Mouse (Mus musculus) adrenal gland, postnatal 36 days (tissue): ENCODE results near the gene Szrd1. TPM values are rescaled to one million over a fixed set of nuclear protein-coding genes. Genes with fewer than 3 reads are reported as not detected.

Source experiments
- DNase-seq, 2 experiments: peaks; one replicate each; pipeline ENCODE4 v3.0.0; 2021; ENCODE audit warnings: mixed read lengths in 1 of 2
- total RNA-seq, 2 experiments: library from RNA; stranded (reverse); gene quantifications; 2 replicates each; pipeline ENCODE4 v1.2.3; 2021

The Szrd1 gene
- total RNA-seq, 2 experiments from 2014 or later, result 110 to 123 TPM

GRCm38 (mm10) chr4:141114521-141114981 is 25.0 kb downstream of the Szrd1 start:
- DNase-seq, result peak in 1 of 2 experiments; percentile 41

DNA sequence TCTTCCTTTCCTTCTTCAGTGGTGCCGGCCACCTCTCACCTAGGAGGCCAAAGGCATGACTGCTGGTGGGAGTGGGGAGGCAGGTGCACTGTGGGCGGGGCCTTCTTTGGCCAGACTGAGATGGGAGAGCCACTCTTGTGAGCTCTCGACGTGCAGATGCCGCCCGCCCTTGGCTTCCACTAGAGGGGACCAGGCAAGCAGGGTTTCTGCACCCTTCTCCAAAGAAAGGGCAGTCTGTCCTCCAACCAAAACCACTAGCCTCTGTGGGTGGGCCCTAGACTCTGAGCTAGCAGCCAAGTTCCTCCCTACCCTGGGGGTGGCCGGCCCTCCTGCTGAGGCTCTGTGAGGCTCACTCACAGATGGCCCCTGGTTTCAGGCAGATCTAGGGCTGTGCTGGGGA is 25.7 kb downstream of the Szrd1 start:
- DNase-seq, result peak in 1 of 2 experiments; percentile 21

GRCm38 (mm10) chr4:141108196-141108732 is 31.3 kb downstream of the Szrd1 start:
- DNase-seq, result no peak

DNA sequence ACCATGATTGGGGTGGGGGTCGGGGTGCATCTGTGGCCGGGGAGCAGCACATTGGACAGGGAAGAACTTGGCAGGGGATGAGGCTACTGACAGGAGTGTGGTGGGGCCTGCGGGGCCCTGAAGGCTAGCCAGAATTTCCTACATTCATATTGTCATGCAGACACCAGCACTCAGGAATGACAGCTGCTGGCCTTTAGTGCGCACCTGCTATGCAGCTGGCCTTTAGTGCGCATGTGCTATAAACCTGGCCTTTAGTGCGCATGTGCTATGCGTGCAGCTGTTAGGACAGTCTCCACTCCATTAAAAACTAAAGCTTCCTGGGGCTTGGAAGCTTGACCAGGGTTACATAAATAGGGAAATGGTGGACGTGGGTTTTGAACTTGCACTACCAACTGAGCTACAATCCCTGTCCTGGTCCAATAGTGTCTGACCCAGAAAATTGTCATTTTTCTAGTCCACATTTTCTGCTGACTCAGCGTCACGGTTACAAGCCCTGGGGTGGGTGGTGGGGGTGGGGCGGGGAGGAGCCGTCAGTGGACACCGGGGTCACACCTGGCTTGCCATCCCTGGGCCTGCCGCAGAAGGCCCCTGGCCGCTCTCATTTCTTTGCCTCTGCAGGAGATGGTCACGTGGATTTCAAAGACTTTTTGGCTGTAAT is 32.9 kb downstream of the Szrd1 start:
- no peak for DNase-seq

- DNase-seq, result peak in 1 of 2 experiments; percentile 40
Observed at GRCm38 (mm10) chr4:141101855-141102254, 37.7 kb downstream of the Szrd1 start.

- no peak for DNase-seq
Observed at GRCm38 (mm10) chr4:141101291-141101690, 38.3 kb downstream of the Szrd1 start.

- no peak for DNase-seq
Observed at GRCm38 (mm10) chr4:141099956-141100355, 39.6 kb downstream of the Szrd1 start.

DNA sequence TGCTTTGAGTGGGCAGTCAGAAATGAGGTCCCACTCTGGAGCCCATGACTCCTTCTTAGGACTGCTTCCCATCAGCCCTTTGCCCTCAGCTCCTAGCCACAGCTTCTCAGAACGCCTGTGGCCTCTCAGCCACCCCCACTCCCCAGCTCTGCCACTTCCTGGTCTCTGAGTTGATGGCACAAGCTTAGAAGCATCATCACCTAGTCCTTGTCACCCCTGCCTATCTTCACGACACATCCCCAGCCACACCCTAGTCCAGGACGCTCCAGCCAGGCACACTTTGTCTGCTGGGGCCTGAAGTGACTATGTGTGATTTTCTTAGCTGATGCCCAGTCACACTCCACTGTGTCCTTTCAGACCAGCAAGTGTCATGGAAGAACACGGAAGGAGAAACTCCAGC is 40.6 kb downstream of the Szrd1 start:
- no peak for DNase-seq

GRCm38 (mm10) chr4:141096710-141097109 is 42.9 kb downstream of the Szrd1 start:
- DNase-seq, result no peak

GRCm38 (mm10) chr4:141095016-141095415 is 44.6 kb downstream of the Szrd1 start:
- DNase-seq, result peak; percentile 48 to 73

- no peak for DNase-seq
Observed at GRCm38 (mm10) chr4:141088714-141089113, 50.9 kb downstream of the Szrd1 start.

GRCm38 (mm10) chr4:141088033-141088432 is 51.5 kb downstream of the Szrd1 start, which contains the start of gene Spata21:
Spata21 (plus strand) TSS chr4:141088333.
- DNase-seq, result no peak

DNA sequence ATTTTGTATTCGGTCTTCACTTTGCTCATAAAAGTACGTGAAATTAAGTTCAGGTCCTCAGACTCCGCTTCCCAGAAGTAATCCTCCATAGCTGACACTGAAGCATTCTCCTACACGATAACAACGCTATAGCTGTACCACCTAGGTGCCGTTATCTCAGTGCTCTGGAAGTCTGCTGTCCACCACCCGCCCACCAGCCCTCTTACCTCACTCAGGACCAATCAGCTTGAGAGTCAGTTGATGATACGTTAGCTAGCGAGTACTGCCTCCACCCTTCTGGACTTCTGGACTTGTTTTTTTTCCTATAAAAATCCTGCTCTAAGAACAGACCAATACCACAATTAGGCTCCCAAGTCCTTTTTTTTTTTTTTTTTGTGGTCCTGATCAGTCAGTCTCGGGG is 52.7 kb downstream of the Szrd1 start:
- no peak for DNase-seq

DNA sequence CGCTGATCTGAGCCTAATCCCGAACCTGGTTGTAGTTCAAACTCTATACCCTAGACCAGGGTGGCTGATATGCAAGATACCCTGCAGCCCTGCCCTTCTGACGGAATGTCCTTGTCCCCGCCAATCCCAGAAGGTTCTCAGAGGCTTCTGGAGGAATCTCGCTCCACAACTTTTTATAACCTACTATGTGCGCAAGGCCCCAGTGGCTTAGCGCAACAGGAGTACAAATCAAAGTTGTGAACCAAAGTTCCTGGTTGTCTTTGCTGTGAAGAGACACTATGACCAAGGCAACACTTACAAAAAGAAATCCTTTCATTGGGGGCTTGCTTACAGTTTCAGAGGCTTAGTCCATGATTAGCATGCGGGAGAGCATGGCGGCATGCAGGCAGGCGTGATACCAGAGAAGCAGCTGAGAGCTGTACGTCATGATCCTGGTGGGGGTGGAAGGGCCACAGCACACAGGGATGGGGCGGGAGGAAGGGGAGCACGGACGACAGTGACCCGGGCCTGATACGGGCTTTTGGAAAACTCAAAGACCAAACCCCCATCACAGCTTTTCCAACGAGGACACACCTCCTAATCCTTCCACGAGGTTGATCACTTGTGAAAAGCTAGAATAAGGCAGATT is 61.0 kb downstream of the Szrd1 start:
- DNase-seq, result no peak

DNA sequence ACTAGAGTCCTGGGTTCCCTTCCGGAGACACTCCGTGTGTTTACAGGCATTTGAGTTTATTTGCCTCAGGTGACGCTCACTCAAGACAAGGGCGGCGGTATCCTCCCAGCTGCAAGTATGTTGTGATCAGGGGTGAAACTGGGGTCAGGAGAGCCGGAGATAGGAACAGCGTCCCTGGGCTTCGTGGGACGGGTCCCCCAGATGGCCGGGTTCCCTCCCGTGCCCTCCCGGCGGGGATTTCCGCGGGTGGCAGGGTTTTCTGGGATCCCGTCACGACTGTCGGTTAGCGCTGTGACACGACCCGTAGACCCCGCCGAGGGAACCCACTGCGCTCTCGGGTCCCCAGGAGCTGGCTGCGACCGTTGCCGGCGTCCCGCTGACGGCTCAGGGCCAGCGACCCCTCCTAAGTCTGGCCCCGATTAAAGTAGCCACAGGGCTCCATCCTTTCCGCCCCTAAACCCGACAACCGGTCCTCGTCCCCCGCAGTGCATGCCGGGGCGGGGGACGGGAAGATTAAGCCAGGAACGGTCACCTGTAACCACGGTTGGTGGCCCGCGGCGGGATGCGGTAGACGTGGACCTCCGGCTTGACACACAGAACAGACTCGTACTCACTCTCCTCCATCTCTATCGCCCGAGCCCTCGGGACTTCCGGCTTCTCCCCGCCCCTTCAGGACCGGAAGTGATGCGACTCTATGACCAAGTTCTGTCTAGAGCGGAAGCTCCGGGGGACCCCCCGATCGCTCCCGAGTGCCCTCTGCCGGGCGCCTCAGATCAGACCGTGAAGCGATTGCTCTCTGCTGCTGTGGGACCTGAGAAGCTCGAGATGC is 61.7 kb downstream of the Szrd1 start, which contains the start of gene Necap2:
Gene Necap2, minus strand, starts transcription at position 677 of the 829 bp plus-strand sequence.
- peak; percentile 95 to 97 for DNase-seq

- DNase-seq, result no peak
Observed at GRCm38 (mm10) chr4:141076761-141077506, 62.6 kb downstream of the Szrd1 start.

DNA sequence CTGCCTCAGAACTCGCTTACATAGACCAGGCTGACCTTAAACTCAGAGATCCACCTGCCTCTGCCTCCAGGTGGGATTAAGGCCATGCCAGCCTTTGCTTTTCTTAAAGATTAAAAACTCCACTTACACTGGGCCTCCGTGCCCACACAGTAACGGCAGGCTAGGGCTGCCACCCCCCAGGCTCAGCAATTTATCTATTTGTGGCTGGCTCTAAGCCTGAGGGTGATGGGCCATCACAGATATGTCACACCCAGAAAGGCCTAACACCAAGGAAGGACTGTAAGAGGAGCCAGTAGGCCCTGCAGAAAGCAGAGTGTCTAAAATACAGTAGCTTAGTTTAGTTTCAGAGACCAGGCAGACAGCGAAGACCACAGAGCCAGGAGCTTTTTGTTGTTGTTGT is 65.5 kb downstream of the Szrd1 start:
- no peak for DNase-seq

DNA sequence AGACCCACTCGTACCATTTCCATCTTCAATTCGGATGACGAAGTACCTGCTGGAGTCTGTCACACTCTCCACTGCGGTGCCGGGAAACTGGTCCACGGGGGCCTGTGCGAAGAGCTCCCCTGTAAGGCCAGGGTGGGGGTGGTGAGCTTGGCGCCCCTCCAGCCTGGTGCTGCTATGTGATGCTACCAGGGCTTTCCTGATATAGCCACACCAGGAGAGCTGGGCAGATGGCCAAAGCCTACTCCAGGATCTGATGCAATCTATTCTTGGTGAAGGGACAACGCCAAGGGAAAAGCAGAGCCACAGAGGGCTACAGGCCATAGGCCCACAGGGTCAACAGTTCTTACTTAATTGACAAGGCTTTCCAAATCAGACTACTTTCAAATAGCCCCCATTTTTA is 65.9 kb downstream of the Szrd1 start:
- DNase-seq, result peak; percentile 69 to 73

- DNase-seq, result no peak
Observed at GRCm38 (mm10) chr4:141072502-141072901, 67.1 kb downstream of the Szrd1 start.

GRCm38 (mm10) chr4:141069731-141070130 is 69.8 kb downstream of the Szrd1 start:
- DNase-seq, result peak; percentile 33 to 61

GRCm38 (mm10) chr4:141068655-141069054 is 70.9 kb downstream of the Szrd1 start:
- DNase-seq, result no peak
